In genomic region chr17:26849106-26849745, GRCm38 (mm10) we compare ENCODE assay signal across 11 mouse cellular contexts. TPM values are rescaled to one million over a fixed set of nuclear protein-coding genes. Genes with fewer than 3 reads are reported as not detected.
DNase-seq lines count a peak whose midpoint lies in the region; ATAC-seq and TF ChIP-seq lines count a peak whose summit lies in the region.
"Had no signal": no experiment of that assay in that cellular context is flagged by ENCODE, and none has a peak within 500 bp of the region (broad histone marks: within the 10 kb centered on the region; RNA-seq: fewer than 3 reads in every experiment).

No protein-coding gene starts in this region.

- H3K4me1 ChIP-seq in hindbrain, embryonic 10.5 days (replicated peaks) = peaks cover 21% of the 10 kb centered on the region
- peaks cover 17% of the 10 kb centered on the region for H3K4me1 ChIP-seq in hindbrain, embryonic 12.5 days
- peaks cover 7% of the 10 kb centered on the region; the same call in 1 of the 2 replicates for H3K4me1 ChIP-seq in brown adipose tissue, adult 24 weeks (ENCODE audit: control insufficient read depth, insufficient read depth, insufficient read length, low read length)
- H3K4me1 ChIP-seq in heart, postnatal 0 days (ENCODE audit: control insufficient read depth, insufficient read depth) = peaks cover 3% of the 10 kb centered on the region; the same call in 1 of the 2 replicates
- peaks cover 8% of the 10 kb centered on the region for H3K4me1 ChIP-seq in liver, postnatal 0 days (ENCODE audit: insufficient read depth)

- no peaks in the 10 kb centered on the region for H3K36me3 ChIP-seq in hindbrain, embryonic 10.5 days
- no peaks in the 10 kb centered on the region for H3K36me3 ChIP-seq in hindbrain, embryonic 12.5 days
- no peaks in the 10 kb centered on the region for H3K36me3 ChIP-seq in heart, postnatal 0 days (replicated peaks; ENCODE audit: control insufficient read depth, insufficient read depth, low read length)
- H3K36me3 ChIP-seq in liver, postnatal 0 days (replicated peaks; ENCODE audit: insufficient read depth, low read length) = no peaks in the 10 kb centered on the region
- H3K36me3 ChIP-seq: G1E had no signal

- H3K9ac ChIP-seq in hindbrain, embryonic 12.5 days = no peak overlapping the region
- H3K9ac ChIP-seq in heart, postnatal 0 days (replicated peaks; ENCODE audit: low read depth, low read length) = peak overlapping the region; percentile 82
- no peak overlapping the region for H3K9ac ChIP-seq in liver, postnatal 0 days (replicated peaks)

- no peak overlapping the region for H3K4me2 ChIP-seq in hindbrain, embryonic 12.5 days (replicated peaks)
- H3K4me2 ChIP-seq in heart, postnatal 0 days (ENCODE audit: low read depth, low read length) = peak overlapping the region; percentile 74
- H3K4me2 ChIP-seq in liver, postnatal 0 days (ENCODE audit: low read depth, low read length) = peak overlapping the region; percentile 62

- WGBS in hindbrain, embryonic 10.5 days = 3% methylated on average over 19 of the region's 19 CpGs
- 4% methylated on average over 19 of the region's 19 CpGs for WGBS in hindbrain, embryonic 12.5 days
- WGBS in heart, postnatal 0 days = 4% methylated on average over 19 of the region's 19 CpGs
- 5% methylated on average over 19 of the region's 19 CpGs for WGBS in liver, postnatal 0 days (ENCODE audit: insufficient replicate concordance)

- no peak for ATAC-seq in hindbrain, embryonic 12.5 days (ENCODE audit: low FRiP score)
- no peak for ATAC-seq in heart, postnatal 0 days (ENCODE audit: insufficient read depth, low read depth)
- ATAC-seq in liver, postnatal 0 days = no peak

- no peak for TF ChIP-seq EP300 in heart, postnatal 0 days (IDR thresholded peaks at IDR 0.05; ENCODE audit: low read depth)
- TF ChIP-seq EP300 in liver, postnatal 0 days (IDR thresholded peaks at IDR 0.05; ENCODE audit: low read depth) = no peak

- H3K27ac ChIP-seq in hindbrain, embryonic 10.5 days = no peak overlapping the region
- H3K27ac ChIP-seq in hindbrain, embryonic 12.5 days = no peak overlapping the region
- H3K27ac ChIP-seq in brown adipose tissue, adult 24 weeks (replicated peaks; ENCODE audit: low read depth, low read length) = no peak overlapping the region
- H3K27ac ChIP-seq in heart, postnatal 0 days (ENCODE audit: low read depth) = peak overlapping the region; percentile 98
- H3K27ac ChIP-seq in liver, postnatal 0 days (ENCODE audit: low read depth) = no peak overlapping the region

- H3K27me3 ChIP-seq in hindbrain, embryonic 10.5 days (ENCODE audit: insufficient read depth, poor library complexity, severe bottlenecking) = peaks cover 98% of the 10 kb centered on the region
- H3K27me3 ChIP-seq in hindbrain, embryonic 12.5 days = peaks cover 88% of the 10 kb centered on the region
- peaks cover 32% of the 10 kb centered on the region for H3K27me3 ChIP-seq in heart, postnatal 0 days (ENCODE audit: control insufficient read depth, insufficient read depth, low read length)
- peaks cover 88% of the 10 kb centered on the region for H3K27me3 ChIP-seq in liver, postnatal 0 days (ENCODE audit: insufficient read depth, low read length)

- peak overlapping the region; percentile 34 for H3K4me3 ChIP-seq in hindbrain, embryonic 10.5 days
- H3K4me3 ChIP-seq in hindbrain, embryonic 12.5 days = no peak overlapping the region
- peak overlapping the region; percentile 34 for H3K4me3 ChIP-seq in brown adipose tissue, adult 24 weeks (ENCODE audit: insufficient read depth, low read depth, low read length)
- peak overlapping the region; percentile 55 for H3K4me3 ChIP-seq in heart, postnatal 0 days (ENCODE audit: low read depth, low read length)
- H3K4me3 ChIP-seq in liver, postnatal 0 days (ENCODE audit: low read depth, low read length) = peak overlapping the region; percentile 38
- H3K4me3 ChIP-seq: myocyte had no signal

- TF ChIP-seq CTCF in heart, postnatal 0 days (IDR thresholded peaks at IDR 0.05; ENCODE audit: low read depth) = no peak
- no peak for TF ChIP-seq CTCF in liver, postnatal 0 days (IDR thresholded peaks at IDR 0.05; ENCODE audit: low read depth)

- DNase-seq in hindbrain, embryonic 10.5 days (ENCODE audit: low spot score) = no peak
- DNase-seq in heart, postnatal 0 days (ENCODE audit: low spot score) = no peak
- no peak for DNase-seq in liver, postnatal 0 days
- DNase-seq in ovary, postnatal 36 days (ENCODE audit: low spot score) = no peak
- no peak for DNase-seq in urinary bladder, postnatal 10 days (ENCODE audit: low spot score)
- DNase-seq in cerebellum, adult 9-11 months = no peak

- no peaks in the 10 kb centered on the region for H3K9me3 ChIP-seq in hindbrain, embryonic 10.5 days
- H3K9me3 ChIP-seq in hindbrain, embryonic 12.5 days (replicated peaks) = no peaks in the 10 kb centered on the region
- no peaks in the 10 kb centered on the region for H3K9me3 ChIP-seq in heart, postnatal 0 days (replicated peaks; ENCODE audit: control insufficient read depth, low read length)
- H3K9me3 ChIP-seq in liver, postnatal 0 days (ENCODE audit: low read length) = no peaks in the 10 kb centered on the region
- H3K9me3 ChIP-seq: G1E had no signal

RNA-seq across cellular contexts. Expression of gene Nkx2-5, which starts 4.4 kb away (rescaled TPM):
- polyA plus RNA-seq in hindbrain, embryonic 10.5 days (2016; fragmentation: Nextera tagmentation; extraction: Ambion mirVana) = 0.21 TPM in 1 of 2 replicates, not detected in the other
- not detected in 2 replicates for polyA plus RNA-seq in hindbrain, embryonic 12.5 days (2016; fragmentation: Nextera tagmentation; extraction: Ambion mirVana)
- not detected in 2 replicates for polyA plus RNA-seq in brown adipose tissue, adult 24 weeks (2012; ENCODE audit: insufficient read depth, insufficient read length, missing spikeins)
- 284 and 346 TPM in 2 replicates for total RNA-seq in heart, postnatal 0 days (2014; rRNA removed; ENCODE audit: low replicate concordance)
- polyA plus RNA-seq in heart, postnatal 0 days (2015; fragmentation: Nextera tagmentation; extraction: Ambion mirVana) = 139 and 155 TPM in 2 replicates
- polyA plus RNA-seq in liver, postnatal 0 days (2015; fragmentation: Nextera tagmentation; extraction: Ambion mirVana) = not detected in 2 replicates
- total RNA-seq: G1E; left cerebral cortex, adult 18-20 months had no signal
- polyA plus RNA-seq: G1E had no signal

Comparison
In these comparisons a context has a peak if more than half of its experiments do, and no peak if none do; other contexts are left out.
1. RNA of gene Nkx2-5, which starts 4.4 kb away (polyA plus RNA-seq): 139 to 155 TPM in heart, postnatal 0 days; not detected in hindbrain, embryonic 12.5 days, 0.21 TPM in hindbrain, embryonic 10.5 days, not detected in brown adipose tissue, adult 24 weeks and not detected in liver, postnatal 0 days; every median in the first group is over 100 times any median in the second.